Mouse (Mus musculus) heart, postnatal 0 days (tissue): Measurements from ENCODE around the gene Myo10.

Source experiments
- CTCF ChIP-seq: IDR thresholded peaks from 2 replicates; pipeline ENCODE4 v1.5.1; 2016; ENCODE audit warnings: antibody characterized with exemption, control low read depth, low read depth
- EP300 ChIP-seq: IDR thresholded peaks from 2 replicates; pipeline ENCODE4 v1.6.1; 2016; ENCODE audit warnings: antibody characterized with exemption, low read depth

DNA sequence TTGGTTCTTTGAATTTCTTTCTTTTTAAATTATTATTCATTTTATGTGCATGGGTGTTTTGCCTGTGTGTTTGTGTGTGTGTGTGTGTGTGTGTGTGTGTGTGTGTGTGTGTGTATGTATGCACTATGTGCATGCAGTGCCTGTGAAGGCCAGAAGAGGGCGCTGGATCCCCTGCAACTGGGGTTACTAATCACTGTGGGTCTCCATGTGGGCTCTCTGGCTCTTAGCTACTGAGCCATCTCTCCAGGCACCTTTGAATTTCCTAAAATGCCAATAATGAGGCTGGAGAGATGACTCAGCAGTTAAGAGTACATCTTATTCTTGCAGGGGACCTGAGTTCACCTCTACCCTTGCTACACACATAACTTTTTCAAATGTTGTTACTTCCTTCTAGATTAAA is 18.1 kb upstream of the Myo10 start:
- no peak for TF ChIP-seq CTCF
- TF ChIP-seq EP300, result no peak
